Mouse (Mus musculus) cerebral cortex, adult 2 months (tissue): ENCODE measurements around the gene Sec1.

Source experiments
- WGBS: fragments of 180-500 bp; shearing (Covaris S2); methylation state at CpG from one replicate; pipeline ENCODE4 v1.1.7; 2018; 5-methylcytosine and 5-hydroxymethylcytosine counted together

Sec1 gene

DNA sequence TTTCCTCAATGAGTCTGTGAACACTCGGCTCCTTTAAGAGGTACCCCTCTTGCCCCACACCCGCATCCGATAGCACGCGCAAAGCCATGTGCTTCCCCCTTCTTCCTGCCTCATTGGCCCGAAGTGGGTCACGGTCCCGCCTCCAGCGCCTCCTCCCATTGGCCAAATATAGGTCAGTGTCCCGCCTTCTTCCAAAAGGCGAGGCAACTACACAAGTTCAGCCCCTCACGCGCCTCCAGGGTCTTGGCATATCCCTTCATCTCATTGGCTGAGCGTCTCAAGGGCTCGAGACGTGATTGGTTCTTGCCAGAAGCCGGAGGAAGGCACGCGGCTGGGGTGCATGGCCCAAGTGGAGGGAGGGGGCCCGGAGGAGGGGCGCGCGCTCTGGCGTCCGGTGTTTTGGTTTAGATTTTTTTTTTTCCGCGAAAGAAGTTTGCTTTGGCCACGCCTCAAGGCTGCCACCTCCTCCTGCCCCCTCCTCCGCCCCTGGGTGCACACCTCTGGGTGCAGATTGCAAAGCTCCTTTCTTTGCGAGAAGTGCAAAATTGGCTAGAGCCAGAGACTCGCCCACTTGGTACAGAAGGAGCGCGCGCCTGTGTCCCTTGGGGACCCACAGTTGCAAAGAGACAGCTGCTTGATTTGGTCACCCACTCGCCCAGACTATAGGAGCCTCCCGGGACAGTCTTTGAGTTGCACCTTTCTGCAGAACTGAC lies 10.7 kb upstream of the Sec1 start, which contains the start of gene Dbp:
Gene Dbp (plus strand): TSS at position 359 of the 713 bp plus-strand sequence.
- WGBS, result 0% methylated on average over 36 of the region's 36 CpGs

DNA sequence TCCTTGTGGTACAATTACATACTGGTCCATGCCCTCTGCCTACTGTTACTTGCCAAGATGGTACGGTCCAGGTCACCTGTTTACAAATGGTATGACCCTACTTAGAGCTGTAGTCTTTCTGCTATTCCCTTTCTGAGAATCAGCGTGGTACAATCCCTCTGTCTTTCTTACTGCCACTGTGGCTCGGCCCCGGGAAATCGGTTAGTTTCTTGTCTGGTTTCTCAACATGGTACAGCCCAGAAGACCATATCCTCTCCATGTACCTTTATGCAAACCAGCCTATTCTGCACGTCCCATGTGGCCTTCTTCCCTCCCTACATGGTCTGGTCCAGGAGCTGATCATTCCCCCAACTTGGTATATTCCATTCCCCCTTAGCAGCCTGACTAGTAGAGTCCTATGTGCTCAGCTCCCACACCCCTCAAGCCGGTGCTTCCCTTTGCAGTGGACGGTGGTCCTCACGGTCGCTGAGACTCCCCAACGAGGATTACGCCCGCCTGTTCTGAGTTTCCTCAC lies 9.9 kb upstream of the Sec1 start:
- WGBS, result under 1% methylated on average over 13 of the region's 13 CpGs

GRCm38 (mm10) chr7:45703521-45704033 lies 9.4 kb upstream of the Sec1 start:
- WGBS, result 24% methylated on average over 12 of the region's 12 CpGs

DNA sequence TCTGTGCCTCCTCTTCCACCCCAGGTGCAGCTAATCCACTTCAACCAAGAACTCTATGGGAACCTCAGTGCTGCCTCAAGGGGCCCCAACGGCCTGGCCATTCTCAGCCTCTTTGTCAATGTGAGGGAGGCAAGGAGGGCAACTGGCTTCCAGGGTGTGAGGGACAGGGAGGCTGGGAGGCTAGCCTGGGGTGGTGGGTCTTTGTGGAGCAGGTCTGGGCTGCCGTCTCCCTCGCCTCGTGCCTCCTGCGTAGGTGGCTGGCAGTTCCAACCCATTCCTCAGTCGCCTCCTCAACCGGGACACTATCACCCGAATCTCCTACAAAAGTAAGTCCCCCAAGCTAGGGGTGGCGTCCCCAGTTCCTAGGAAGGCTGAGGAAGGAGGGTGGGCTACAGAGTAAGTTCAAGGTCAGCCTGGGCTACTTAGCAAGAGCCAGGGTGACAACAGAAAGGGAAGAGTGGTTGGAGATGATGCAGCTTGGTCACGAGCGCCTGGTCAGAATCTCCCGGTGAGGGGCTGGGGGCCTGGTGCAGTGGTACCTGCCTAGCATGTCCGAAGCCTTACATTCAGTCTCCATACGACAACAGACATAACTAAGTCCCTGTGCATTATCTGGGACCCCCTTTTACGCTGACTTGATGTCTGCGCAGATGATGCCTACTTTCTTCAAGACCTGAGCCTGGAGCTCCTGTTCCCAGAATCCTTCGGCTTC lies 8.8 kb upstream of the Sec1 start:
- WGBS, result 75% methylated on average over 17 of the region's 17 CpGs

DNA sequence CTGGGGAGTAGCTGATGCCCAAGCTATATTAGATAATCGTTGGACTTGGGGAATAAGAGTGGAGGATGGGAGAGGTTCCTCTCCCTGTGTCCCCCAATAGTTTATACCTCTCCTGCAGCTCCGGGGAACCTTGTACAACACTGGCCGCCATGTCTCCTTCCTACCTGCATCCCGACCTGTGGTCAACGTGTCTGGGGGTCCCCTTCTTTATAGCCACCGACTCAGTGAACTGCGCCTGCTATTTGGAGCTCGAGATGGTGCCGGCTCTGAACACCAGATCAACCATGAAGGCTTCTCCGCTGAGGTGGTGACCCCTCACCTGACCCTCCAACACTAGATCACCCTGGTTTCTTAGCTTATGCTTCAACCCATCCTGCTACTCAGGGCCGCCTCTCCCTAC lies 8.1 kb upstream of the Sec1 start:
- 92% methylated on average over 11 of the region's 11 CpGs for WGBS

GRCm38 (mm10) chr7:45701607-45702006 lies 7.4 kb upstream of the Sec1 start:
- WGBS, result 75% methylated on average over 11 of the region's 11 CpGs

DNA sequence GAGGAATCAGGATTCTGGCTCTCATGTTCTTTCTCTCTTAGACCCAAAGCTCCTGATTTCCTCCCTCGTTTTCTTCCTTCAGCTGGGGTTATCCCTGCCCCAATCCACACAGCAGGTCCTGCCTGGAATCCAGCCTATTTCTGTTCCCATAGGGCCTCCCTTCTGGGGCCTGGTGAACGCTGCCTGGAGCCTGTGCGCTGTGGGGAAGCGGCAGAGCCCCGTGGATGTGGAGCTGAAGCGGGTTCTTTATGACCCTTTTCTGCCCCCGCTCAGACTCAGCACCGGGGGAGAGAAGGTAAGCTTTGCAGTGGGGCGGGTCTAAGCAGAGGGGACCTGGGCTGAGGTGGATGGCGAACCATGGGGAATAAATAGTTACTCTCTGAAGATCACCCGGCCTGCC lies 6.9 kb upstream of the Sec1 start:
- WGBS, result 20% methylated on average over 11 of the region's 11 CpGs

GRCm38 (mm10) chr7:45700301-45701015 lies 6.3 kb upstream of the Sec1 start:
- under 1% methylated on average over 20 of the region's 20 CpGs for WGBS

DNA sequence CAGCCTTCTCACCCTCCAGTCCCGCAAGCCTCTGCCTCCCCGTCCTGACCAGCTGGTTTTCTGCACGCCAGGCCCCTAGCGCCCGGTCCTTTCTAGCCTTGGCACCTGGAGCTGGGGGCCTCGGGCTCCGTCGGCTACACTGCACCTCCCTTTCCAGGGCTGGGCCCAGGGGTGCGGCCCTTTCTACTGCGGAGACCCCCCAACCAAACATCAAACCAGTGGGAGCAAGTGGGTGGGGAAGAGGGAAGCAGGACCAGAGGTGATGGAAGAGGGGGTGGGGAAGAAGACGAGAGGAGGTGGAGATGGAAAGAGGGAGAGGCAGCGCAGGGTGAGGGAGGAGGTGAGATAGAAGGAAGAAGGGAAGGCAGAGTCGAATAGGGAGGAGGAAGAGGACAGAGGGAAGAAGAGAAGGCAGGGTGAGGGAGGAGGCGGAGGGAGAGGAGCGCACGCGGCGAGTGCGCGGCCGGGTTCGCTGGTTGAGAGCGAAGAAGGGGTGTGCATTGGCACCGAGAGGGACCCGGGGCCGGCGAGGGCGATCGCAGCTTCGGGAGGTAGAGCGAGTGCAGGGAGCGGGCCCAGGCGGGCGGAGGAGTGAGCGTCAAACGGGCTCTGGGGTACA lies 5.4 kb upstream of the Sec1 start, which contains the start of gene Car11:
Gene Car11 (plus strand): TSS at position 321 of the 619 bp plus-strand sequence.
- WGBS, result 4% methylated on average over 36 of the region's 36 CpGs

- 84% methylated on average over 7 of the region's 7 CpGs for WGBS
Observed at GRCm38 (mm10) chr7:45697894-45698293, 3.7 kb upstream of the Sec1 start.

- 49% methylated on average over 6 of the region's 6 CpGs for whole genome bisulfite sequencing
Observed at GRCm38 (mm10) chr7:45695098-45695497, 896 bp upstream of the Sec1 start.

GRCm38 (mm10) chr7:45692364-45692763 lies 1.8 kb downstream of the Sec1 start:
- 95% methylated on average over 2 of the region's 2 CpGs for WGBS

- WGBS, result 47% methylated on average over 11 of the region's 11 CpGs
Observed at GRCm38 (mm10) chr7:45689800-45690199, 4.4 kb downstream of the Sec1 start.

DNA sequence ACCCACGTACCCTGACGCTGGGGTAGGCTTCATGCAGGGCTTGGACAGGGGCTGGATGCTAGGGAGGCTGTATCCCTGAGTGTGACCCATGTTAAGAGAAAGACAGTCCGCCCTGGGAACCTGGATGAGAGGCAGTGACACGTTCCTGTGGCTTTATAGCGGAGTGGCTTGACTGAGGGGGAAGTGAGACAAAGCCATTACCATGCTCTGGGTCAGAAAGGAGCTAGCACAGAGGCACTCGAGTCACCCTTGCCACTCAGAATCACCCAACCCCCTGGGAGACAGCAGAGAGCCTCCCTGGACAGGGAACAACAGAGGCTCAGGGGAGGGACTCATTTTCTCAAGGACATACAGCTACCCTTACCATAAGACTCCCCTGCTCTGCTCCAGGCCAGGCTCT lies 5.1 kb downstream of the Sec1 start:
- 84% methylated on average over 6 of the region's 6 CpGs for WGBS

- WGBS, result 67% methylated on average over 3 of the region's 3 CpGs
Observed at GRCm38 (mm10) chr7:45686841-45687240, 7.4 kb downstream of the Sec1 start.

- WGBS, result 63% methylated on average over 10 of the region's 10 CpGs
Observed at GRCm38 (mm10) chr7:45685811-45686210, 8.4 kb downstream of the Sec1 start.

DNA sequence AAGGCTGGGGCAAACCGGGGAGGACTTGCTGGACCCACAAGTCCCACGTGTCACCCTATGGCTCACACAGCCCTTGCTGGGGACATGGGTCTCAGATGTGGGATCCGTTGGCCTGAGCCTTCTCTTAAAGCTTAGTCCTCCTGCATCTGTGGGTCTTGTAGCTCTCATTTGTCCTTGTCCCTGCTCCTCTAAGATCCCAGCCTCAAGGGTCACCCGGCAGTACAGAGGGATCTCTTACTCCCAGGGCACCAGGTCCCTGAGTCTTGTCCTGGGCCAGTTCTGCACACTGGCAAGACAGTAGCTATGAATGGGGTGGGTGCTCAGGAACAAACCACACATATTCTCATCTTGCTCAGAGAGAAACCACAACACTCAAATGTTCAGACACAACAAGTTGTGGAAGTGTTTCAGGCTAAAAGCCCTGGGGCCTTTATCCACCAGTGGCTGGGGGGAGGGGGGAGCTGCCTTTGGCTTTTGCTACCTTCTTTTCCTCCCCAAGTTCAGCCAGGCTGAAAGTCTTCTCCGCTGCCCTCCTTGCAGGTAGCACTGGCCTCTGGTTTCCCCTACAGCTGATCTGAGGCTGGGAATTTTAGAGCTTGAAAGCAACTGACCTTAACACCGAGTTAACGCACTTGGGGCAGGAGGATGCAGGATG lies 10.7 kb downstream of the Sec1 start, which contains the start of gene Ntn5:
Gene Ntn5 (plus strand): TSS at position 627 of the 655 bp plus-strand sequence.
- WGBS, result 84% methylated on average over 7 of the region's 7 CpGs

GRCm38 (mm10) chr7:45682144-45683126 lies 11.8 kb downstream of the Sec1 start:
- 31% methylated on average over 14 of the region's 14 CpGs for WGBS

DNA sequence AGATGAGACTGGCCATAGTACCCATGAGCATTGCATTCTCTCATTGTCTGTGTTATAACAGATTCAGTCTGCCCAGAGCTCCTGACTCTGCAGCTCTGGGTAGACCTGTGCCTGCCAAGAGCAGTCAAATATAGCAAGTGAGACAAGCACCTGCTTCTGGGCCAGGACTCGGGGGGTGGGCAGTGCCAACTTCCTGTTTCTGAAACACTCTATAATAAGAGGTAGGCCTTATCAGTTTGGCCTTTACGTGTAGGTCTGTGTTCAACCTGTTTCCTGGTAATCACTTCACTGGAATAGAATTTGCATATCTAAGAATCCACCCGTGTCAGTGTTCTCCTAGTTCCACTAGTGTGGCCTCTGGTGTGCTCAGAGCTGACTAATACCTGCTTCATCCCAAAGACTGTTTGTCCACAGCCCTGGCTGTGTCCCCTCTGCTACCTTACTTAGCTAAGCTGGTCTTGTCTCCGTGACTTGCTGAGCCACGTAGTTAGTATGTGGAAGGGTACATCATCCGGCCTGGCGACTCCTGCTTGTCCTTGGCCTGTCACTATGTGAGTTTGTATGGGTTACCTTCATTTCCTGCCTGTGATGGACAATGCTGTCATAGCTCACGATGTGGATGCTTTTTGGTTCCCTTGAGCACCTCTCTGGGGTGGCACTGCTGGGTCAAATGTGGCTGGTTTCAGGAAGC lies 13.0 kb downstream of the Sec1 start:
- WGBS, result 77% methylated on average over 8 of the region's 8 CpGs
